Mouse (Mus musculus): Measurements from ENCODE around the gene Zbtb9. TPM values are rescaled to one million over a fixed set of nuclear protein-coding genes. Genes with fewer than 3 reads are reported as not detected.

Zbtb9 gene
- polyA plus RNA-seq, 1 experiment from 2014 or later, result 15.6 TPM

DNA sequence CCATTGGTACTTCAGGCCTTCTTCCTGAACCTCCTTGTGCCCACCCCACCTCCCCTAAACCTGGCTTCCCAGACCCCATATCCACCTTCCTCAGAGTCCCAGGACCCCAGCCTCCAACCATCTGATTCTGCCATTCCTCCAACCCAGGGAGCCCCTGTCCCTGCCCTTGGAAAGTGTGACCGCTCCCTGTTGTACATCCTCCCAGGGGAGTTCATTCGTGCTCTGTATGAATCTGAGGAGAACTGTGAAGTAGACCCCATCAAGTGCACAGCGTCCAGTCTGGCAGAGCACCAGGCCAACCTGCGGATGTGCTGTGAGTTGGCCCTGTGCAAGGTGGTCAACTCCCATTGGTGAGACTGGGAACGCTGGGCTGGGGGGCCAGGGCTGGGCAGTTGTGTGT is 15.1 kb upstream of the Zbtb9 start:
- Histone ChIP-seq H3K9ac (no peak overlapping the region), H3K4me3 (replicated peaks) (no peak overlapping the region), H3K9me3 (replicated peaks) (no peaks in the 10 kb centered on the region), H3K36me3 (peaks cover 76% of the 10 kb centered on the region), H3K4me2 (replicated peaks) (no peak overlapping the region), H3K27me3 (no peaks in the 10 kb centered on the region), H3K4me1 (peaks cover 11% of the 10 kb centered on the region), H3K27ac (replicated peaks) (no peak overlapping the region)
- ATAC-seq (ENCODE audit: insufficient number of reproducible peaks, low FRiP score, low TSS enrichment, low read depth), result no peak
- WGBS, result 93% methylated on average over 5 of the region's 5 CpGs

DNA sequence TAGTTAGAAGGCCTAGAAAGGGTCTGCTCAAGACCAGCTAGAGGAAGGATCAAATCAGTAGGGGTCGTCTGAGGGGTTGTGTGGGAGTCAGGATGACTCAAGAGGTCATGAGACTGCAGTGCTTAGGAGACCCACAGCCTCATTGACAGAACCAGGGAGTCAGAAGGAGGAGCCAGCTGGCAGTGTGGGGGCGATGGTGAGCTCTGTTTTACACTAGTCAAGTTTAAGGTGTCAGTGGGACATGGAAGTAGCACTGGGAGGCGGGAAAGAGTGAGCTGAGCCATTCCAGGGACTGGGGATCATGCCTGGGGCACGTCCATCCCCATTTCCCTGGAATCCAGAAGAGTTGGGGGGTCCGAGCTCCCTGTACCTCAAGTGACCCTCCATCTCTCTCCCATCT is 14.1 kb upstream of the Zbtb9 start:
- WGBS, result 58% methylated on average over 5 of the region's 5 CpGs
- Histone ChIP-seq H3K36me3 (peaks cover 82% of the 10 kb centered on the region), H3K9me3 (replicated peaks) (no peaks in the 10 kb centered on the region), H3K4me2 (replicated peaks) (no peak overlapping the region), H3K27ac (replicated peaks) (no peak overlapping the region), H3K4me1 (peaks cover 1% of the 10 kb centered on the region), H3K4me3 (replicated peaks) (no peak overlapping the region), H3K27me3 (no peaks in the 10 kb centered on the region), H3K9ac (no peak overlapping the region)
- no peak for ATAC-seq (ENCODE audit: insufficient number of reproducible peaks, low FRiP score, low TSS enrichment, low read depth)

DNA sequence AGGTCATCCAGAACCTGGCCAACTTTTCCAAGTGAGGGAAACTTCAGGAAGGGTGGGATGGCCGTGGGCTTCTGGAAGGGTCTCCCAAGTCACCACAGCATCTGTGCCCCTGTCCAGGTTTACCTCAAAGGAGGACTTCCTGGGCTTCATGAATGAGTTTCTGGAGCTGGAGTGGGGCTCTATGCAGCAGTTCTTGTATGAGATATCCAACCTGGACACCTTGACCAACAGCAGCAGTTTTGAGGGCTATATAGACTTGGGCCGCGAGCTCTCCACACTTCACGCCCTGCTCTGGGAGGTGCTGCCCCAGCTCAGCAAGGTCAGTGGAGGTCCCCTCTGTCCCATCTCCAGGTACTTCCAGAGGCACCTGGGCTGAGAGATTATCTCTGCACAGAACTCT is 13.2 kb upstream of the Zbtb9 start:
- Histone ChIP-seq H3K4me3 (replicated peaks) (no peak overlapping the region), H3K9me3 (replicated peaks) (no peaks in the 10 kb centered on the region), H3K27ac (replicated peaks) (no peak overlapping the region), H3K9ac (no peak overlapping the region), H3K4me1 (no peaks in the 10 kb centered on the region), H3K4me2 (replicated peaks) (no peak overlapping the region), H3K27me3 (no peaks in the 10 kb centered on the region), H3K36me3 (peaks cover 90% of the 10 kb centered on the region)
- 90% methylated on average over 4 of the region's 4 CpGs for WGBS
- no peak for ATAC-seq (ENCODE audit: insufficient number of reproducible peaks, low FRiP score, low TSS enrichment, low read depth)

DNA sequence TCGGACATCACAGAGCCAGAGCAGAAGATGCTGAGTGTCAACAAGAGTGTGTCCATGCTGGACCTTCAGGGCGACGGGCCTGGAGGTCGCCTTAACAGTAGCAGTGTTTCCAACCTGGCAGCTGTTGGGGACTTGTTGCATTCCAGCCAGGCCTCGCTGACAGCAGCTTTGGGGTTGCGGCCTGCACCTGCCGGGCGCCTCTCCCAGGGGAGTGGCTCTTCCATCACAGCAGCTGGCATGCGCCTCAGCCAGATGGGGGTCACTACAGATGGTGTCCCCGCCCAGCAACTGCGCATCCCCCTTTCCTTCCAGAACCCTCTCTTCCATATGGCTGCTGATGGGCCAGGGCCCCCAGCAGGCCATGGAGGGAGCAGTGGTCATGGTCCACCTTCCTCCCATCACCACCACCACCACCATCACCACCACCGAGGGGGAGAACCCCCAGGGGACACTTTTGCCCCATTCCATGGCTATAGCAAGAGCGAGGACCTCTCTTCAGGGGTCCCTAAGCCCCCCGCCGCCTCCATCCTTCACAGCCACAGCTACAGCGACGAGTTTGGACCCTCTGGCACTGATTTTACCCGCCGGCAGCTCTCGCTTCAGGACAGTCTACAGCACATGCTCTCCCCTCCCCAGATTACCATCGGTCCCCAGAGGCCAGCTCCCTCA is 11.3 kb upstream of the Zbtb9 start:
- ATAC-seq (ENCODE audit: insufficient number of reproducible peaks, low FRiP score, low TSS enrichment, low read depth), result 0 out of 2 replicates have a peak, but pooled peaks have one; percentile 5
- Histone ChIP-seq H3K4me1 (no peaks in the 10 kb centered on the region), H3K4me2 (replicated peaks) (no peak overlapping the region), H3K27me3 (no peaks in the 10 kb centered on the region), H3K9ac (no peak overlapping the region), H3K36me3 (peaks cover 92% of the 10 kb centered on the region), H3K9me3 (replicated peaks) (no peaks in the 10 kb centered on the region), H3K4me3 (replicated peaks) (no peak overlapping the region), H3K27ac (replicated peaks) (no peak overlapping the region)
- 86% methylated on average over 21 of the region's 21 CpGs for WGBS

DNA sequence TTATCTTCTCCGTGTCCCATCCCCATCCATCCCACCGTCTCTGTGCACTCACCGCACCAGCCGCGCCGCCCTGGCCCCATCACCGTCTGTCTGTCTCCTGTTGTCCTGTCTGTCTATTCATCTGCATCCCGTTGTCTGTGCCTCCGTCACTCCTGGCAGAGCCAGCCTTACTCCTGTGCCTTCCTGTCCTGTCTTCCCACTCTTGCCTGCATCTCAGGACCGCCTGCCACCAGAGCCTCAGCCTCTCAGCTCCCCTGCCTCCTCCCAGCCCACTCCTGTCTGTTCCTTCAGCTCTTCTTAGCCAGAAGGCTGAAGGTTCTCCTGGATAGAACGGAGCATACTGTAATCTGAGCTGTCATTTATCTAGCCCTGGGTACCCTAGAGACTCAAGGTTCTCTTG is 6.0 kb upstream of the Zbtb9 start:
- WGBS, result 87% methylated on average over 11 of the region's 11 CpGs
- H3K27me3 ChIP-seq, result no peaks in the 10 kb centered on the region
- H3K36me3 ChIP-seq, result peaks cover 69% of the 10 kb centered on the region
- H3K4me3 ChIP-seq (replicated peaks), result no peak overlapping the region
- H3K9ac ChIP-seq, result no peak overlapping the region
- H3K4me2 ChIP-seq (replicated peaks), result no peak overlapping the region
- no peak overlapping the region for H3K27ac ChIP-seq (replicated peaks)
- ATAC-seq (ENCODE audit: insufficient number of reproducible peaks, low FRiP score, low TSS enrichment, low read depth), result no peak
- peaks cover 15% of the 10 kb centered on the region for H3K4me1 ChIP-seq
- H3K9me3 ChIP-seq (replicated peaks), result no peaks in the 10 kb centered on the region

DNA sequence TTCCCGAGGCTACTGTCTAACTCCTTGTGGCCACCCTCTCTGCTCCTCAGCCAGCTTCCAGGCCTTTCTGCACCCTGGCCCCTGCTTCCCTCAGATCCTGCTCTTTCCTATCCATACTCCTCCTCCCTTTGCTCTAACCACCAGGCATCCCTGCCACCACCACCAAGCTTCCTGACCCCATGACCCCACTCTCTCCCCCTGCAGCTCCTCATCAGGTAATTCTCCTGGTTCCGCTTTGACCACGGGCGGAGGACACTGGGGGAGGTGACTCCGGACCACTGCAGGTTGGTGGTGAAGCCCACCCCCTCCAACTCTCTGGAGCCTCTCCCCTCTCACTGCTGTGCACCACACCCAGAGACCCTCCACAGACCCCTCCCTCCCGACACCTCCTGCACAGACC is 5.5 kb upstream of the Zbtb9 start:
- H3K36me3 ChIP-seq, result peaks cover 65% of the 10 kb centered on the region
- H3K27ac ChIP-seq (replicated peaks), result no peak overlapping the region
- 83% methylated on average over 6 of the region's 6 CpGs for WGBS
- no peak overlapping the region for H3K4me3 ChIP-seq (replicated peaks)
- no peaks in the 10 kb centered on the region for H3K27me3 ChIP-seq
- no peaks in the 10 kb centered on the region for H3K9me3 ChIP-seq (replicated peaks)
- H3K4me1 ChIP-seq, result peaks cover 19% of the 10 kb centered on the region
- H3K4me2 ChIP-seq (replicated peaks), result no peak overlapping the region
- H3K9ac ChIP-seq, result no peak overlapping the region
- no peak for ATAC-seq (ENCODE audit: insufficient number of reproducible peaks, low FRiP score, low TSS enrichment, low read depth)

DNA sequence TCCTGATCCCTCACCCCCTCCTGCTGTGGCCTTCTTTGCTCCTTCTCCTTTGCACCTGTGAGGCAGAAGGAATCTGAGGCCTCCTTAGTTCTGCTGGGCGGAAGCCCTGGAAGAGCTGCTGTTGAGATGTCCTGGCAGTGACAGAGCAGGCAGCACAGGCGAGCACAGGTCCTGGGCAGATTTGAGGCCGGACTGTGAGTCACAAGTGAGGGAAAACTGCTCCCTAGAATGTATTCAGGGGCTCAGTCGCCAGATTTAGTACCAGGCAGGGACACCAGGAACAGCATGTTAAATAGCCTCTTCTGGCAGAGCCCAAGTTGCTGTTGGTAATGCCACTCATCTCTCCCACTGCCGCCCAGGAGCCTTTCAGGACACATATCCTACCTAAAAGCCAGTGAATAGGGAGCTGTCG is 4.8 kb upstream of the Zbtb9 start:
- no peak overlapping the region for H3K9ac ChIP-seq
- H3K27me3 ChIP-seq, result no peaks in the 10 kb centered on the region
- 75% methylated on average over 6 of the region's 6 CpGs for WGBS
- no peak overlapping the region for H3K4me3 ChIP-seq (replicated peaks)
- no peak overlapping the region for H3K27ac ChIP-seq (replicated peaks)
- no peak overlapping the region for H3K4me2 ChIP-seq (replicated peaks)
- H3K9me3 ChIP-seq (replicated peaks), result no peaks in the 10 kb centered on the region
- H3K36me3 ChIP-seq, result peaks cover 57% of the 10 kb centered on the region
- ATAC-seq (ENCODE audit: insufficient number of reproducible peaks, low FRiP score, low TSS enrichment, low read depth), result no peak
- peaks cover 19% of the 10 kb centered on the region for H3K4me1 ChIP-seq

DNA sequence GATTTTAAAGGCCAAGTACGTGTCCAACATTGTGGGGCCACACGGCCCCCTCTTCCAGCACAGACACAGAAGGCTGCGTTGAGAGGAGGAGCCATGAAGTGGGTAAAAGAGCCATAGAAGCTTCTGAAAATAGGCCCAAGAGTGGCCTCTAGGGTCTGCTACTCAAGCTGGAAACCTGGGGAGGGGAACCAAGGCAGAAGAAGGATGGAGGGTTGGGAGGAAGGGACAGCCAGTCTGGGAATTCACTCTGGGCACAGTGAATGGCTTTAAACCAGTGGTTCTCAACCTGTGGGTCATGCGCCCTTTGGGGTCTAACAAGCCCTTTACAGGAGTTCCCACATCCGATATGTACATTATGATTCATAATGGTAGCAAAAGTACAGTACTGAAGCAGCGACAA is 3.7 kb upstream of the Zbtb9 start:
- H3K27me3 ChIP-seq, result no peaks in the 10 kb centered on the region
- no peaks in the 10 kb centered on the region for H3K9me3 ChIP-seq (replicated peaks)
- H3K4me2 ChIP-seq (replicated peaks), result no peak overlapping the region
- H3K9ac ChIP-seq, result no peak overlapping the region
- H3K4me3 ChIP-seq (replicated peaks), result no peak overlapping the region
- H3K36me3 ChIP-seq, result peaks cover 50% of the 10 kb centered on the region
- no peak for ATAC-seq (ENCODE audit: insufficient number of reproducible peaks, low FRiP score, low TSS enrichment, low read depth)
- WGBS, result 85% methylated on average over 6 of the region's 6 CpGs
- H3K27ac ChIP-seq (replicated peaks), result no peak overlapping the region
- H3K4me1 ChIP-seq, result peaks cover 28% of the 10 kb centered on the region

DNA sequence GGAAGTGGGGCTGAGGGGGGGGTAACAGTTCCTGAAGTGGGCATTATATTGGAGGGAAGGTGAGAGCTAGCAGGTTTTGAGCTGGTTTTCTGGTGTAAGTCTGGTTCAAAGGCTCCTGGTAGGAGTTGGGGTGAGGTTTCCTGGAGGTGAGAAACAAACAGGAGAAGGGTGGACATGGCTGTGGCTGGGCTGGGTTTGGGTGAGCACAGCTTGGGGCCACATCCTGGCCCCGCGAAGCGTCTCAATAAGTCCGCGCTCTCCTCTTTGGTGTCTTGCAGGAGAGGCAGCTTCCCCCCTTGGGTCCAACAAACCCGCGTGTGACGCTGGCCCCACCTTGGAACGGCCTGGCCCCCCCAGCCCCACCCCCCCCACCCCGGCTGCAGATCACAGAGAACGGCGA is 2.7 kb upstream of the Zbtb9 start:
- ATAC-seq (ENCODE audit: insufficient number of reproducible peaks, low FRiP score, low TSS enrichment, low read depth), result no peak
- Histone ChIP-seq H3K4me1 (peaks cover 36% of the 10 kb centered on the region), H3K27me3 (no peaks in the 10 kb centered on the region), H3K9ac (no peak overlapping the region), H3K27ac (replicated peaks) (peak overlapping the region; percentile 60; the same call in 1 of the 2 replicates), H3K4me2 (replicated peaks) (no peak overlapping the region), H3K36me3 (peaks cover 49% of the 10 kb centered on the region), H3K4me3 (replicated peaks) (no peak overlapping the region), H3K9me3 (replicated peaks) (no peaks in the 10 kb centered on the region)
- 69% methylated on average over 12 of the region's 12 CpGs for WGBS

DNA sequence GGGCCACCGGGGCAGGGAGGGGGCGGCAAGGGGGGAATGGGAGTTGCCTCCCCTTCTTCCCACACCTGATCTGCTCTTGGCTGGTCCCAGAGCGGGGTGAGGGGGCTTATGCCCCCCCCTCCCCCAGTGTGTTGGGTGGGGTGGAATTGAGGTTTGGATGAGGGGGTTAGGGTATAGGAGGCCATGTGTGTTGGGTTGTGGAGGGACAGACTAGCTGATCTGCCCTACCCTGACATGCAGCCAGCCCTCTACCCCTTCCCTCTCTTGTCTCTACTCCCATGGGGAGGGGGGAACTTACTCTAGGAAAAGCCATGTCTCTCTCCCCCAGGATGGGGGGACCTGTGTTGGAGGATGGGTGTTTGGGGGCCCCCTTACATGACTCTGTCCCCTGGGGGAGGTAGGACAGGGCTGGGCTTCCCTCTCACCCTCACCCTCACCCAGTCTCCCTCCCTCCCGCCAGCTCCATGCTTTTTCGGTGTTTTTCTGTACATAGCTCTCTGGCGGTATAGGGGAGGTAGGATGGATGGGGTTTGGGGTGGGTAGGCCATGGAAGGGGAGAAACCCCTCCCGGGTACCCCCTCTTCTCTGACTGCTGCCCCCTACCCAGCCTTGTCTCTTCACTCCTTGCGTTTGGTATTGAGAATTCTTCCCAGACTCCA is 1.6 kb upstream of the Zbtb9 start:
- no peak for ATAC-seq (ENCODE audit: insufficient number of reproducible peaks, low FRiP score, low TSS enrichment, low read depth)
- no peak overlapping the region for H3K9ac ChIP-seq
- no peaks in the 10 kb centered on the region for H3K9me3 ChIP-seq (replicated peaks)
- no peaks in the 10 kb centered on the region for H3K27me3 ChIP-seq
- 49% methylated on average over 7 of the region's 8 CpGs for WGBS
- peak overlapping the region; percentile 83 for H3K4me2 ChIP-seq (replicated peaks)
- peaks cover 45% of the 10 kb centered on the region for H3K4me1 ChIP-seq
- no peak overlapping the region; the same call in 1 of the 2 replicates for H3K27ac ChIP-seq (replicated peaks)
- peak overlapping the region; percentile 85; the same call in 1 of the 2 replicates for H3K4me3 ChIP-seq (replicated peaks)
- H3K36me3 ChIP-seq, result peaks cover 49% of the 10 kb centered on the region

DNA sequence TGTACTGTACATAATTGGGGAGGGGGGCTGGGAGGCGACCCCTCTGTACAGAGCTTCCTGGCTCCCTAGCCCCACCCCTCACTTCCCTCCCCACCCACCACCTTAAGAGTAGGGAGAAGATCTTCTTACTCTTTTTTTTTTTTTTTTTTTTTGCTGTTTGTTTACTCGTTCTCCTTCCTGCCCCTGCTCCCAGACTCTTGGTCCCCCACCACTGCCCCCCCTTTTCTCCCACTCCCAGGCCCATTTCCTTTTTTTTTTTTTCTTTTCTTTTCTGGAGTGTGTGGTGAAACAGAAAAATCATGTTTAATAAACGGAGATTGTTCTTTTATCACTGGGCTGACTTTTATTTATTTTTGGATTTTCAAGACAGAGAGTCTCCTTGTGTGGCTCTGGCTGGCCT is 860 bp upstream of the Zbtb9 start:
- Histone ChIP-seq H3K27me3 (no peaks in the 10 kb centered on the region), H3K36me3 (peaks cover 51% of the 10 kb centered on the region), H3K4me1 (peaks cover 45% of the 10 kb centered on the region), H3K27ac (replicated peaks) (peak overlapping the region; percentile 93), H3K4me2 (replicated peaks) (peak overlapping the region; percentile 83), H3K9ac (peak overlapping the region; percentile 76), H3K4me3 (replicated peaks) (peak overlapping the region; percentile 85), H3K9me3 (replicated peaks) (no peaks in the 10 kb centered on the region)
- 3% methylated on average over 3 of the region's 3 CpGs for WGBS
- ATAC-seq (ENCODE audit: insufficient number of reproducible peaks, low FRiP score, low TSS enrichment, low read depth), result no peak

DNA sequence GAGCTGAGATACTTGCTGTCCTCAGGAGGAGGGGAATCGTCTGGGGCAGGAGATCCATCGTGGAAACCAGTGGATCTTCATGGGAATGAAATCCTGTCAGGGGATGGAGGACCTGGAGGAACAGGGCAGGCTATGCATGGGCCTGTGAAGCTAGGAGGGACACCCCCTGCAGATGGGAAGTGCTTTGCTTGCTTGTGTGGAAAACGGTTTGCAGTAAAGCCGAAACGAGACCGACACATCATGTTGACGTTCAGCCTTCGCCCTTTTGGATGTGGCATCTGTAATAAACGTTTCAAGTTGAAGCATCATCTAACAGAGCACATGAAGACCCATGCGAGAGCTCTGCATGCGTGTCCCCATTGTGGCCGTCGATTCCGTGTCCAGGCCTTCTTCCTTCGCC is 1.6 kb downstream of the Zbtb9 start:
- no peak overlapping the region for H3K4me2 ChIP-seq (replicated peaks)
- 93% methylated on average over 15 of the region's 15 CpGs for WGBS

More for the DNA sequence above, 1.6 kb downstream of the Zbtb9 start:
- Histone ChIP-seq H3K27ac (replicated peaks) (no peak overlapping the region), H3K4me1 (peaks cover 45% of the 10 kb centered on the region), H3K27me3 (no peaks in the 10 kb centered on the region), H3K36me3 (peaks cover 53% of the 10 kb centered on the region), H3K4me3 (replicated peaks) (peak overlapping the region; percentile 85), H3K9ac (no peak overlapping the region), H3K9me3 (replicated peaks) (no peaks in the 10 kb centered on the region)
- ATAC-seq (ENCODE audit: insufficient number of reproducible peaks, low FRiP score, low TSS enrichment, low read depth), result no peak

Measured in embryonic facial prominence, embryonic 15.5 days (tissue).